Mouse (Mus musculus): Measurements from ENCODE around the gene Tmem121. TPM values are rescaled to one million over a fixed set of nuclear protein-coding genes. Genes with fewer than 3 reads are reported as not detected.

Tmem121 gene
- total RNA-seq (2021) (under 1 TPM in 1 of 2 experiments, not detected in 1; 0.18 TPM), polyA plus RNA-seq (2012; rRNA removed) (0.41 TPM in 1 of 2 replicates, not detected in the other)
- long read RNA-seq: 0 reads

GRCm38 (mm10) chr12:113185442-113186291 lies at the start of gene Tmem121:
Gene Tmem121 (plus strand): TSS chr12:113185930.
- Histone ChIP-seq H3K4me1 (ENCODE audit: control insufficient read depth, insufficient read depth, low read length) (no peaks in the 10 kb centered on the region), H3K36me3 (ENCODE audit: control insufficient read depth, insufficient read depth, low read length) (no peaks in the 10 kb centered on the region), H3K27ac (no peak within 1 kb of the TSS), H3K4me3 (peak within 1 kb of the TSS; percentile 9; the same call in 1 of the 2 replicates), H3K27me3 (ENCODE audit: control insufficient read depth, insufficient read depth, low read length) (peaks cover 15% of the 10 kb centered on the region), H3K79me2 (replicated peaks; ENCODE audit: control insufficient read depth, insufficient read depth, low read length) (no peaks in the 10 kb centered on the region), H3K9ac (ENCODE audit: low read depth, low read length) (peak within 1 kb of the TSS; percentile 68)
- DNase-seq: no peak
- intact Hi-C loops (cut with DNase I): no loop called here
- WGBS: 6% methylated on average over 63 of the region's 63 CpGs
- TF ChIP-seq EP300 (IDR thresholded peaks at IDR 0.05; ENCODE audit: insufficient read depth, low read depth, low read length): no peak

- Histone ChIP-seq H3K4me3 (no peak overlapping the region), H3K36me3 (ENCODE audit: control insufficient read depth, insufficient read depth, low read length) (no peaks in the 10 kb centered on the region; the same call in 1 of the 2 replicates), H3K9ac (ENCODE audit: low read depth, low read length) (no peak overlapping the region), H3K4me1 (ENCODE audit: control insufficient read depth, insufficient read depth, low read length) (peaks cover 21% of the 10 kb centered on the region), H3K27me3 (ENCODE audit: control insufficient read depth, insufficient read depth, low read length) (no peaks in the 10 kb centered on the region), H3K27ac (peak overlapping the region; percentile 100), H3K79me2 (replicated peaks; ENCODE audit: control insufficient read depth, insufficient read depth, low read length) (0 out of 2 replicates have a peak, but pooled peaks cover 1% of the 10 kb centered on the region)
- DNase-seq: no peak
- intact Hi-C loops (cut with DNase I): no loop called here
- 77% methylated on average over 17 of the region's 17 CpGs for WGBS
- TF ChIP-seq POLR2A (IDR thresholded peaks at IDR 0.05; ENCODE audit: insufficient read depth, low read depth, low read length): no peak
- TF ChIP-seq CTCF (IDR thresholded peaks at IDR 0.05): 0 out of 2 replicates have a peak, but pooled peaks have one; percentile 4
- no peak for TF ChIP-seq EP300 (IDR thresholded peaks at IDR 0.05; ENCODE audit: insufficient read depth, low read depth, low read length)
Measured at GRCm38 (mm10) chr12:113136492-113137020, 49.2 kb upstream of the Tmem121 start.

DNA sequence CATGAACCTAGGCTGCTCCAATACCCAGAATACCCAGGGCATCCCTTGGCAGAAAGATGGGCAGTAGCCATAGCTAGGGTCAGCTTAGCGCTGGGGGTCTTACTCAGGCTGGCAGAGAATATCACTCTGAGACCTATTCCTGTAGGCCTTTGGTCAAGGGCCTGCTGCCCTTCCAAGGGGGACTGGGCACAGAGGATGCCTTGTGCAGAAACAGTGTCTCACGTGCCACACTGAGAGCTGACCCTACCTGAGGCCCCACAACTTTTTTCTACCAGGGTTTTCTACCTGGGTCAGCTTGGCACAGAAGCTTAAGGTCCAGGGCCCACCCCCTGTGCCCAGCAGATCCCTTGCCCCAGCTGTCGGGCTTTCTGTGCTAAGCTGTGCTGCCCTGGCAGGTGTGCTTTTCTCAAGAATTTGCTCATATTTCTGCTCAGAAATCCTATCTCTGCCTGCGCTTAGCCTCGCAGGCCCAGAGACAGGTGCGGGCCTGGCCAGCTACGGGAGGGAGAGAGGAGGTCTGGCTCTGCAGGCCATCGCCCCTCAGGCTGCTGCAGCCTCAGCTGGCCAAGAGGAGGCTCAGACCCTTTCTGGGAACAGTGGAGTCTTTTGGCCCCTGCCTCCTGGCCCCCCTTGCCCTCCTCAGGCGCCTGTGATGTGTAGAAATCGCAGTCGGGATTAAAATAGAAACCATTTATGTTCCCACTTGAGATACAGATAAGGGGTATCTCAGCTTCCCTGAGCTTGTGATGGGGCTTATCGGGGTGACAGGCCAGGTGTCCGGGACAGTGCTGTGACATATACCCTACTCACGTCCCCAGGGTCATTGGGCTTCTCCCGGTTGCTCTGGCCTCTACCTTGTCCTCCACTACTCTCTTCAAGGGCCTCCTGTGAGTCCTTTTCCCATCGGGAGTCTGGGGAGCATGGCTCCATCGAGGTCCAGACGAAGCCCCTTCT lies 48.2 kb upstream of the Tmem121 start:
- WGBS: 52% methylated on average over 18 of the region's 18 CpGs
- DNase-seq: peak; percentile 58 to 78
- intact Hi-C loops (cut with DNase I): loop anchor here (2.0 kb wide), 1 partner anchor 19 kb away; no protein-coding TSS in a partner anchor
- TF ChIP-seq CTCF (IDR thresholded peaks at IDR 0.05) (no peak), POLR2A (IDR thresholded peaks at IDR 0.05; ENCODE audit: insufficient read depth, low read depth, low read length) (no peak; the same call in 1 of the 2 replicates), EP300 (IDR thresholded peaks at IDR 0.05; ENCODE audit: insufficient read depth, low read depth, low read length) (peak; percentile 98)
- Histone ChIP-seq H3K4me3 (no peak overlapping the region), H3K9ac (ENCODE audit: low read depth, low read length) (0 out of 2 replicates have a peak overlapping the region, but pooled peaks have one; percentile 5), H3K27ac (peak overlapping the region; percentile 100), H3K4me1 (ENCODE audit: control insufficient read depth, insufficient read depth, low read length) (peaks cover 19% of the 10 kb centered on the region), H3K79me2 (replicated peaks; ENCODE audit: control insufficient read depth, insufficient read depth, low read length) (0 out of 2 replicates have a peak, but pooled peaks cover 1% of the 10 kb centered on the region), H3K36me3 (ENCODE audit: control insufficient read depth, insufficient read depth, low read length) (no peaks in the 10 kb centered on the region), H3K27me3 (ENCODE audit: control insufficient read depth, insufficient read depth, low read length) (no peaks in the 10 kb centered on the region)

DNA sequence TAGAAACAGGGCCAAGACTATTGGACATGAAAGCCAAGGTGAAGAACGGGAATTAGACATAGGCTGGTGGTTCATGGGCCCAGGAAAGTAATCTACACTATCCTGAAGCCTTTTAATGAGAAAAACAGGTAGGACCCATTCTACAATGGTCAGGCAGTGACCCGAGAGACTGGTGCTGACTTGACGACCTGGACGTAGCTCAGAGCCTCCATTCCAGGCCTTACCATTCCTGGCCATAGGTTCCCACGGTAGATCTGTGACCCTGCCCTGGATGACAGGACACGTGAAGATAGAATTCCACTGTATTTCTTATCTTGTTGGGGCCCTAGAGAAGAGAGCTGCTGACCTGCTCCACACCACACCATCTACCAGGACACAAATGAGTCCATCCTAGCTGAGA lies 47.4 kb upstream of the Tmem121 start:
- no peaks in the 10 kb centered on the region for H3K36me3 ChIP-seq (ENCODE audit: control insufficient read depth, insufficient read depth, low read length)
- no peak overlapping the region for H3K4me3 ChIP-seq
- H3K4me1 ChIP-seq (ENCODE audit: control insufficient read depth, insufficient read depth, low read length): peaks cover 14% of the 10 kb centered on the region
- H3K9ac ChIP-seq (ENCODE audit: low read depth, low read length): no peak overlapping the region
- peak overlapping the region; percentile 100 for H3K27ac ChIP-seq
- H3K27me3 ChIP-seq (ENCODE audit: control insufficient read depth, insufficient read depth, low read length): no peaks in the 10 kb centered on the region
- TF ChIP-seq POLR2A (IDR thresholded peaks at IDR 0.05; ENCODE audit: insufficient read depth, low read depth, low read length) (no peak), EP300 (IDR thresholded peaks at IDR 0.05; ENCODE audit: insufficient read depth, low read depth, low read length) (no peak)
- intact Hi-C loops (cut with DNase I): loop anchor here (2.0 kb wide), 1 partner anchor 19 kb away; no protein-coding TSS in a partner anchor
- H3K79me2 ChIP-seq (replicated peaks; ENCODE audit: control insufficient read depth, insufficient read depth, low read length): 0 out of 2 replicates have a peak, but pooled peaks cover 1% of the 10 kb centered on the region
- no peak for DNase-seq
- 37% methylated on average over 6 of the region's 6 CpGs for WGBS
